Mouse (Mus musculus) lung, postnatal 0 days (tissue): ENCODE results near the gene Apoc3. TPM values are rescaled to one million over a fixed set of nuclear protein-coding genes. Genes with fewer than 3 reads are reported as not detected.
A peak's percentile ranks its signal among the peaks of the same experiment; 100 is the strongest.

Source experiments
- ATAC-seq: fragments of 200-750 bp; cut with Nextera tagmentation; 2 replicates; pipeline ENCODE4 v1.8.0; 2017; ENCODE audit warnings: moderate library complexity
- DNase-seq: peaks from one replicate; pipeline ENCODE4 v3.0.0-alpha.2; 2016; ENCODE audit warnings: low spot score
- H3K27ac ChIP-seq: fragments of 300-500 bp; sonication (generic); 2 replicates; pipeline ENCODE4 v1.5.1; 2014; ENCODE audit warnings: antibody characterized with exemption, mild to moderate bottlenecking, low read length, mixed read lengths
- H3K27me3 ChIP-seq: fragments of 300-500 bp; sonication (generic); replicated peaks from 2 replicates; pipeline ENCODE4 v1.6.1; 2014; ENCODE audit warnings: low read length, mixed read lengths; ENCODE audit not compliant: insufficient read depth
- H3K36me3 ChIP-seq: fragments of 300-500 bp; sonication (generic); 2 replicates; pipeline ENCODE4 v1.6.1; 2014; ENCODE audit warnings: low read length, mixed read lengths; ENCODE audit not compliant: insufficient read depth
- H3K4me1 ChIP-seq: fragments of 300-500 bp; sonication (generic); 2 replicates; pipeline ENCODE4 v1.6.1; 2014; ENCODE audit warnings: antibody characterized with exemption, low read depth, low read length, mixed read lengths; ENCODE audit not compliant: insufficient read depth
- H3K4me2 ChIP-seq: fragments of 300-500 bp; sonication (generic); replicated peaks from 2 replicates; pipeline ENCODE4 v1.6.1; 2014; ENCODE audit warnings: low read depth, mild to moderate bottlenecking, low read length, moderate library complexity, mixed read lengths
- H3K4me3 ChIP-seq: fragments of 300-500 bp; sonication (generic); 2 replicates; pipeline ENCODE4 v1.5.1; 2014; ENCODE audit warnings: low read depth, low read length
- H3K9ac ChIP-seq: fragments of 300-500 bp; sonication (generic); replicated peaks from 2 replicates; pipeline ENCODE4 v1.6.1; 2014; ENCODE audit warnings: low read depth, mild to moderate bottlenecking
- H3K9me3 ChIP-seq: fragments of 300-500 bp; sonication (generic); 2 replicates; pipeline ENCODE4 v1.6.1; 2016; ENCODE audit warnings: low read length, mixed read lengths
- CTCF ChIP-seq: IDR thresholded peaks from 2 replicates; pipeline ENCODE4 v1.5.1; 2016; ENCODE audit warnings: antibody characterized with exemption, mild to moderate bottlenecking
- EP300 ChIP-seq: IDR thresholded peaks from 2 replicates; pipeline ENCODE4 v1.6.1; 2016; ENCODE audit warnings: antibody characterized with exemption, mild to moderate bottlenecking, control low read depth
- WGBS: fragments of 180-500 bp; shearing (Covaris S2); extraction: QIAGEN DNeasy Blood & Tissue Kit; methylation state at CpG from one replicate; pipeline ENCODE4 v1.1.7; 2014; 5-methylcytosine and 5-hydroxymethylcytosine counted together
- polyA plus RNA-seq: library from polyadenylated mRNA; unstranded; fragments of >200 nt; fragmentation: Nextera tagmentation; extraction: Ambion mirVana; gene quantifications from 2 replicates; pipeline ENCODE4 v1.2.1, GENCODE M21; 2015

Apoc3 gene
- polyA plus RNA-seq, 1 experiment from 2014 or later = not detected

DNA sequence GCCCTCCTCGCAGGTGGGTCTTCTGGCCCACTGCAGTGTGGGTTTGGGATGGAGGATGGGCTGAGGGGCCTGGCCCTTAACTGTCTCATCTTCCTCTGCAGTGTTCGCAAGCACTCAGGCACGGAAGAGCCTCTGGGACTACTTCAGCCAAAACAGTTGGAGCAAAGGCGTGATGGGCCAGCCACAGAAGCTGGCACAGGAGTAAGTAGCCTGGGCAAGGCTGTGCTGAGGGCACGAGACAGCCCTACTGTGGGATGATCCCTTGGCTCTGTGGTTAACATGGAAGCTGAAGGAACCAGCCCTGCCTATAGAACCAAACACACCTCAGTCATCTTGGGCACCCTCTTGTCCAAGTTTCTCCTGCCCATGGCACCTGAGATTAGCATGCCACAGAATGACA, 33.7 kb upstream of the Apoc3 start:
- Histone ChIP-seq H3K4me3 (no peak overlapping the region), H3K9ac (no peak overlapping the region), H3K36me3 (no peaks in the 10 kb centered on the region), H3K4me2 (no peak overlapping the region), H3K9me3 (no peaks in the 10 kb centered on the region), H3K4me1 (peaks cover 5% of the 10 kb centered on the region), H3K27me3 (peaks cover 3% of the 10 kb centered on the region; the same call in 1 of the 2 replicates), H3K27ac (no peak overlapping the region)
- ATAC-seq = no peak
- WGBS = 86% methylated on average over 5 of the region's 5 CpGs
- no peak for TF ChIP-seq EP300
- TF ChIP-seq CTCF = no peak
- no peak for DNase-seq

DNA sequence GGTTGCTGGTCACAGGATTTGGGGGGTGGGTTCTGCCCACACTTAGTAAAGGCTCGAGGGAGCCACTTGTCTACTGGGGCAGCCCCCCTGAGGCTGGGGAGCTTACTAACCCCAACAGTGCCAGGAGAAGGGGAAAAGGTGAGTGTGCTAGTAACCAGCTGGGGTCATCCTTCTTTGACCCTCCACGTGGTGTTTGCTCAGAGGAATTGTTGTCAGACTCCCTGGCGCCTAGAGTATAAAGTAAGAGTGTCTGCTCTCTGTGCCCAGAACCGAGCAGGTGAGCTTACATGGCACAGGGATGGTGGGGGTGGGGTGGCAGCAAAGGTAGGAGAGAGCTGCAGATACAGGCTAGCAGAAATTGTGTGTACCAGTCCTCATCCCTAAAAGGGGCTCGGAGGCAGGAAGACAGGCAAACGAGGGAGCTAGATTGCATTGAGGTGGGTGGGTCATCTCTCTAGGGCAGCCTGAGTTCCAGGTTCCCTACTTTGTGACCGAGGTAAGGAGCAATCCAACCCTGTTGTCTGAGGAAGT, 33.0 kb upstream of the Apoc3 start, which contains the start of gene Apoa5:
TSS of gene Apoa5 (plus strand) at position 291 of the 531 bp plus-strand sequence.
- H3K36me3 ChIP-seq = no peaks in the 10 kb centered on the region
- no peak for ATAC-seq
- no peak within 1 kb of the TSS for H3K27ac ChIP-seq
- H3K27me3 ChIP-seq = peaks cover 3% of the 10 kb centered on the region; the same call in 1 of the 2 replicates
- no peak for DNase-seq
- 33% methylated on average over 7 of the region's 7 CpGs for WGBS
- no peak within 1 kb of the TSS for H3K4me2 ChIP-seq
- no peaks in the 10 kb centered on the region for H3K9me3 ChIP-seq
- no peak within 1 kb of the TSS for H3K4me3 ChIP-seq
- H3K9ac ChIP-seq = no peak within 1 kb of the TSS
- peaks cover under 1% of the 10 kb centered on the region for H3K4me1 ChIP-seq
- TF ChIP-seq EP300 (no peak), CTCF (no peak)

DNA sequence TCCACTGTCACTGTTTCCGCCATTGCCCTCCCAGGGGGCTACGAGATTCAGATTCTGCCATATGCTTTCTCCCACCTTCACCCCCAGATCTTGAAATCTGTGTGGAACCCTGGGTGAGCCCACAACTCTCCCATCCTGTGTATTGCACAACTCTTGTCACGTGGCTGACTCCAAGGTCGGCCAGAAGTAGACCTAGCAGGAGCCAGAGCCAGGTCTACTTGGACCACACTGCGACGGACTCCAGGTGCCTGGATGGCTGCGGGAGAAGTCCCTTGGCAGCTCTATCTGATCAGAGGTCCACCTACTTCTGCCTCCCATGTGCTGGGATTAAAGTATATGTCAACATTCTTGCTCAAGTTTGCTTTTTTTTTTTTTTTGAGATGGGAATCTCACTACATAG, 25.7 kb upstream of the Apoc3 start:
- 69% methylated on average over 7 of the region's 7 CpGs for WGBS
- H3K9ac ChIP-seq = no peak overlapping the region
- H3K4me2 ChIP-seq = no peak overlapping the region
- H3K4me3 ChIP-seq = no peak overlapping the region
- no peaks in the 10 kb centered on the region for H3K9me3 ChIP-seq
- no peak overlapping the region for H3K27ac ChIP-seq
- no peaks in the 10 kb centered on the region for H3K4me1 ChIP-seq
- no peak for TF ChIP-seq CTCF
- no peak for TF ChIP-seq EP300
- ATAC-seq (no peak), DNase-seq (no peak)
- no peaks in the 10 kb centered on the region for H3K36me3 ChIP-seq
- no peaks in the 10 kb centered on the region for H3K27me3 ChIP-seq

DNA sequence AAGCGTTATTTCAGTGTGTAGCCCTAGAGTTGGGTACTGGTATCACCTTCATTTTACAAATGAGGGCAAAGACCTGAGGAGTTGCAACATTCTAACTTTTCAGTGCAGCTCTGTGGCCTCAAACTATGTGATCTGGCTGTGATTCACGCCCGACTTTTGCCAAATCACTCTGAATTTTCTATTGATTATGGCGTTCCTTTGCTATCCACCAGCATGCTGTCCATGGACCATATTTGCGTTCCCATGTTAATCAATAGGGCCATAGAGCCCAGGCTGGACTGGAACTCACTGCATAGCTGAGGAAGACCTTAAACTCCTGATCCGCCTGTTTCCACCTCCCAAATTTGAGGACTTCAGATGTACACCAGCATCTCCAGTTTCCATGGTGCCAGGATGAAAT, 23.7 kb upstream of the Apoc3 start:
- no peaks in the 10 kb centered on the region for H3K9me3 ChIP-seq
- no peak overlapping the region for H3K27ac ChIP-seq
- H3K9ac ChIP-seq = no peak overlapping the region
- ATAC-seq (no peak), DNase-seq (no peak)
- H3K36me3 ChIP-seq = no peaks in the 10 kb centered on the region
- no peaks in the 10 kb centered on the region for H3K4me1 ChIP-seq
- no peaks in the 10 kb centered on the region for H3K27me3 ChIP-seq
- no peak for TF ChIP-seq CTCF
- no peak for TF ChIP-seq EP300
- H3K4me3 ChIP-seq = no peak overlapping the region
- WGBS = 87% methylated on average over 6 of the region's 6 CpGs
- H3K4me2 ChIP-seq = no peak overlapping the region

DNA sequence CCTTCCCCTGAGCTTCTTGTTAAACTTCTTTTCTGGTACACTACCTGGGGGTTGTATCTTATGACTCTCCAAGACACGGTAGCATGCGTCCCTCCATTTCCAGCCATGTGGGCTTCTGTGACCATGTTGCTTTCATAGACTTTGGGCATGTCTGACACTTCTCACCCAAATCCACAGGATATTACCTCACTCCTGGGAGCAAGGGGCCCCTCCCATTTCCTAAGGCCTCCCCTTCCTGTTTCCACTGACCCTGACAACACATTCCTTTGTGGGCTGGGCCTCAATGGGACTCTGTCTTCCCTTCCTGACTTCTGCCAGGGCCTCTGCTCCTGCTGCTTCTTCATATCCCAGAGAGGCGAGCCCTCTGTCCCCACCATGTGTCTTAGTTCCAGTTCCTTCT, 22.1 kb upstream of the Apoc3 start:
- Histone ChIP-seq H3K4me3 (no peak overlapping the region), H3K9me3 (no peaks in the 10 kb centered on the region), H3K4me2 (no peak overlapping the region), H3K27me3 (no peaks in the 10 kb centered on the region), H3K9ac (no peak overlapping the region), H3K4me1 (no peaks in the 10 kb centered on the region), H3K27ac (no peak overlapping the region), H3K36me3 (no peaks in the 10 kb centered on the region)
- 74% methylated on average over 3 of the region's 3 CpGs for WGBS
- DNase-seq (peak; percentile 69), ATAC-seq (peak; percentile 58)
- TF ChIP-seq CTCF = no peak
- no peak for TF ChIP-seq EP300

DNA sequence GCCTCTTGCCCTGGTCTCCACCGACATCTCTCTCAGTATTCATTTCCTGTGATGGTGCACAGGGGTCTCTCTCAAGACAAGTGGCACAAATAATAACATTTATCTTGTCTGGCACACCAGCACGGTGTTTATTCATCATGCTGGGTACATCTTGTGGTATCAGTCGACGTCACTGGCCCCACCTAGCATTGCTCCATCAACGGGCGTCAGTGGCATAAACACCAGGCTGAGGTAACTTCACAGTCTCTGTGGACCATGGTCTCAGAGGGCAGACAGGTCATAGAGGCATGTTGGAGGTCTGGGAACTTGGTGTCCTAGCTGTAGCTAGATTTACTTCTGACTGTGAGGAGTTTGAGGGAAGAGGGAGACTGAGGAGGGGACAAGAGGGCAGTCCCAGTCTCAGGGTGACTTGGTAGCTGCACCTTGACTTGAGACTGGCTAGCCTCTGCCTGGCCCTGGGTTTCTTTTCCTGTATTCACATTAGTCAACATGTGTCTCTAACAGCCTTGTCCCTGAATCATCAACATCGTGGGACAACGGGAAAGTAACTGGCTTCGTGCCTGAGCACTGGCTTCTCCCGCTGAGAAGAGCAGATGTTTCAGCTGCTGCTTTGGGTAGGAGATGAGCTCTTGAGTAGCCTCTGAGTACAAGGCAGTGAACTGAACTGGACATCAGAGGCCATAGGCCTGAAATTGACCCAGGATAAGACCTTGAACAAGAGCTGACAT, 21.4 kb upstream of the Apoc3 start:
- no peak for DNase-seq
- H3K36me3 ChIP-seq = no peaks in the 10 kb centered on the region
- WGBS = 70% methylated on average over 10 of the region's 10 CpGs
- no peak for ATAC-seq
- no peak overlapping the region for H3K4me2 ChIP-seq
- no peak overlapping the region for H3K27ac ChIP-seq
- H3K4me1 ChIP-seq = no peaks in the 10 kb centered on the region
- H3K9ac ChIP-seq = no peak overlapping the region
- H3K4me3 ChIP-seq = no peak overlapping the region
- H3K27me3 ChIP-seq = no peaks in the 10 kb centered on the region
- H3K9me3 ChIP-seq = no peaks in the 10 kb centered on the region
- no peak for TF ChIP-seq CTCF
- peak; percentile 24; the same call in 1 of the 2 replicates for TF ChIP-seq EP300
